ENCODE assay signal across 13 mouse cellular contexts in genomic region chr13:83537163-83537562, GRCm38 (mm10). TPM values are rescaled to one million over a fixed set of nuclear protein-coding genes. Genes with fewer than 3 reads are reported as not detected.
A peak's percentile ranks its signal among the peaks of the same experiment; 100 is the strongest.
DNase-seq lines count a peak whose midpoint lies in the region; ATAC-seq lines count a peak whose summit lies in the region.
"Had no signal": no experiment of that assay in that cellular context is flagged by ENCODE, and none has a peak within 500 bp of the region (broad histone marks: within the 10 kb centered on the region; RNA-seq: fewer than 3 reads in every experiment).

No protein-coding gene starts in this region.

- H3K9me3 ChIP-seq in forebrain, embryonic 13.5 days (replicated peaks), result no peaks in the 10 kb centered on the region
- H3K9me3 ChIP-seq in forebrain, embryonic 11.5 days (ENCODE audit: control insufficient read depth, low read length), result no peaks in the 10 kb centered on the region
- H3K9me3 ChIP-seq: G1E; heart, embryonic 10.5 days; kidney, embryonic 15.5 days; limb, embryonic 12.5 days had no signal

- no peak for DNase-seq in forebrain, embryonic 11.5 days (ENCODE audit: low spot score)
- peak; percentile 62 to 75 for DNase-seq in left cerebral cortex, adult 18-20 months (ENCODE audit: low spot score in 2 of 2)
- no peak for DNase-seq in left cerebral cortex, adult 8-10 months (ENCODE audit: low spot score in 2 of 2)
- DNase-seq in cerebellum, postnatal 10 days, result peak; percentile 70 to 79
- peak; percentile 44 to 61 for DNase-seq in layer of hippocampus, postnatal 10 days (ENCODE audit: low spot score in 2 of 2)
- DNase-seq in urinary bladder, adult 2 months (ENCODE audit: low spot score), result no peak
- no peak for DNase-seq in kidney, postnatal 10 days
- DNase-seq: lung, adult 18-20 months had no signal

- H3K4me2 ChIP-seq in forebrain, embryonic 13.5 days, result no peak overlapping the region
- H3K4me2 ChIP-seq in forebrain, embryonic 11.5 days (ENCODE audit: low read depth, low read length, severe bottlenecking), result no peak overlapping the region
- H3K4me2 ChIP-seq: kidney, embryonic 15.5 days; limb, embryonic 12.5 days had no signal

- H3K36me3 ChIP-seq in forebrain, embryonic 13.5 days (ENCODE audit: poor library complexity, severe bottlenecking), result no peaks in the 10 kb centered on the region
- H3K36me3 ChIP-seq in forebrain, embryonic 11.5 days (ENCODE audit: control insufficient read depth, insufficient read depth, low read length), result no peaks in the 10 kb centered on the region
- H3K36me3 ChIP-seq: G1E; heart, embryonic 10.5 days; kidney, embryonic 15.5 days; limb, embryonic 12.5 days had no signal

- H3K4me1 ChIP-seq in forebrain, embryonic 13.5 days, result no peaks in the 10 kb centered on the region
- H3K4me1 ChIP-seq in forebrain, embryonic 11.5 days (replicated peaks; ENCODE audit: control insufficient read depth, insufficient read depth, low read length), result no peaks in the 10 kb centered on the region
- H3K4me1 ChIP-seq: heart, embryonic 10.5 days; kidney, embryonic 15.5 days; limb, embryonic 12.5 days had no signal

- peak; percentile 74; the same call in 1 of the 2 replicates for ATAC-seq in forebrain, embryonic 13.5 days
- ATAC-seq in forebrain, embryonic 11.5 days (replicated peaks; ENCODE audit: low FRiP score), result no peak

- WGBS in forebrain, embryonic 13.5 days, result 67% methylated on average over 5 of the region's 5 CpGs
- 86% methylated on average over 5 of the region's 5 CpGs for WGBS in forebrain, embryonic 11.5 days

- H3K27me3 ChIP-seq in forebrain, embryonic 13.5 days, result no peaks in the 10 kb centered on the region
- H3K27me3 ChIP-seq in forebrain, embryonic 11.5 days (ENCODE audit: control insufficient read depth, insufficient read depth, low read length), result no peaks in the 10 kb centered on the region
- H3K27me3 ChIP-seq: kidney, embryonic 15.5 days; limb, embryonic 12.5 days had no signal

- no peak overlapping the region for H3K27ac ChIP-seq in forebrain, embryonic 13.5 days
- no peak overlapping the region for H3K27ac ChIP-seq in forebrain, embryonic 11.5 days (ENCODE audit: low read depth, low read length)
- H3K27ac ChIP-seq: heart, embryonic 10.5 days; kidney, embryonic 15.5 days; limb, embryonic 12.5 days had no signal

- no peak overlapping the region for H3K9ac ChIP-seq in forebrain, embryonic 13.5 days
- no peak overlapping the region for H3K9ac ChIP-seq in forebrain, embryonic 11.5 days (ENCODE audit: low read length)
- H3K9ac ChIP-seq: kidney, embryonic 15.5 days; limb, embryonic 12.5 days had no signal

- no peak overlapping the region for H3K4me3 ChIP-seq in forebrain, embryonic 13.5 days
- no peak overlapping the region for H3K4me3 ChIP-seq in forebrain, embryonic 11.5 days (ENCODE audit: low read depth, low read length)
- H3K4me3 ChIP-seq: heart, embryonic 10.5 days; kidney, embryonic 15.5 days; limb, embryonic 12.5 days had no signal

RNA-seq across cellular contexts. Expression of gene Mef2c, which starts 33.3 kb away (rescaled TPM):
- polyA plus RNA-seq in forebrain, embryonic 13.5 days (2015; fragmentation: Nextera tagmentation; extraction: Ambion mirVana), result 58.2 and 60.4 TPM in 2 replicates
- 18.0 and 19.0 TPM in 2 replicates for polyA plus RNA-seq in forebrain, embryonic 11.5 days (2014; fragmentation: Nextera tagmentation; extraction: Ambion mirVana)
- 100 to 1,000 TPM; 551 to 618 TPM for total RNA-seq in left cerebral cortex, adult 18-20 months (2021)
- 100 to 1,000 TPM; 548 to 660 (median 570) TPM for total RNA-seq in left cerebral cortex, adult 8-10 months (2022)
- 100 to 1,000 TPM; 121 to 125 TPM for total RNA-seq in layer of hippocampus, postnatal 10 days (2021)
- 12.2 and 17.0 TPM in 2 replicates for polyA plus RNA-seq in urinary bladder, adult 2 months (2012; rRNA removed)
- polyA plus RNA-seq: G1E had no signal

Comparison
In these comparisons a context has a peak if more than half of its experiments do, and no peak if none do; other contexts are left out.
1. DNase-seq: peak in left cerebral cortex, adult 18-20 months (2 of 2), cerebellum, postnatal 10 days (2 of 2) and layer of hippocampus, postnatal 10 days (2 of 2); none in forebrain, embryonic 11.5 days (single experiment), left cerebral cortex, adult 8-10 months (0 of 2), urinary bladder, adult 2 months (single experiment) and kidney, postnatal 10 days (single experiment).
2. RNA of gene Mef2c, which starts 33.3 kb away (total RNA-seq): 551 to 618 TPM in left cerebral cortex, adult 18-20 months and 548 to 660 TPM in left cerebral cortex, adult 8-10 months; 121 to 125 TPM in layer of hippocampus, postnatal 10 days; every median in the first group is over 4 times any median in the second.